Mouse (Mus musculus) G1E (cell line): Measurements from ENCODE around the gene Traf6. TPM values are rescaled to one million over a fixed set of nuclear protein-coding genes. Genes with fewer than 3 reads are reported as not detected.
A peak's percentile ranks its signal among the peaks of the same experiment; 100 is the strongest.

Experiments
- ATAC-seq: 2 replicates; pipeline ENCODE4 v1.8.0; 2016; ENCODE audit warnings: mild to moderate bottlenecking; ENCODE audit not compliant: insufficient number of reproducible peaks, poor library complexity, low FRiP score, severe bottlenecking; ENCODE audit errors: extremely low read depth
- DNase-seq: peaks from one replicate; pipeline ENCODE4 v3.0.0; 2012; ENCODE audit warnings: low spot score
- H3K27me3 ChIP-seq: 2 replicates; pipeline ENCODE4 v1.6.1; 2012; ENCODE audit warnings: mild to moderate bottlenecking, low read length, inconsistent platforms; ENCODE audit not compliant: insufficient read depth
- H3K36me3 ChIP-seq: replicated peaks from 2 replicates; pipeline ENCODE3; 2012; ENCODE audit warnings: mild to moderate bottlenecking, inconsistent platforms
- H3K4me1 ChIP-seq: 2 replicates; pipeline ENCODE4 v1.6.1; 2012; ENCODE audit warnings: low read depth, low read length, inconsistent platforms, mixed read lengths; ENCODE audit not compliant: insufficient read depth
- H3K4me3 ChIP-seq: 2 replicates; pipeline ENCODE4 v1.5.1; 2012; ENCODE audit warnings: low read depth, mild to moderate bottlenecking, inconsistent platforms, low read length, moderate library complexity, mixed read lengths
- H3K9me3 ChIP-seq: replicated peaks from 2 replicates; pipeline ENCODE4 v1.6.1; 2012; ENCODE audit warnings: inconsistent platforms
- CTCF ChIP-seq: IDR thresholded peaks from 2 replicates; pipeline ENCODE4 v1.5.1; 2012; ENCODE audit warnings: low read depth, low read length, inconsistent platforms, mixed read lengths
- GATA1 ChIP-seq: IDR thresholded peaks from 2 replicates; pipeline ENCODE4 v1.6.1; 2012; ENCODE audit warnings: borderline replicate concordance, low read length, inconsistent platforms, mixed read lengths
- GATA2 ChIP-seq: IDR thresholded peaks from 2 replicates; pipeline ENCODE4 v1.6.1; 2012; ENCODE audit warnings: low read depth, low read length, inconsistent platforms, borderline replicate concordance
- POLR2AphosphoS5 ChIP-seq: IDR thresholded peaks from 2 replicates; pipeline ENCODE4 v1.6.1; 2012; ENCODE audit warnings: low read depth, low read length, inconsistent platforms; ENCODE audit not compliant: insufficient replicate concordance
- TAL1 ChIP-seq: conservative IDR thresholded peaks from 2 replicates; pipeline ENCODE4 v1.6.1; 2012; ENCODE audit warnings: low read depth, low read length, inconsistent platforms, mixed read lengths
- polyA plus RNA-seq: library from polyadenylated mRNA; stranded (reverse); fragments of >175 nt; gene quantifications from 2 replicates; pipeline ENCODE4 v1.2.3, GENCODE M21; 2012
- total RNA-seq, 2 experiments: library from RNA; stranded (forward) in 1 of 2; stranded (reverse) in 1 of 2; fragments of 200-1000 nt in 1 of 2; fragments of >200 nt in 1 of 2; fragmentation: Nextera tagmentation in 1 of 2; gene quantifications; 2 replicates each; pipeline ENCODE4 v1.2.3; 2014 to 2017

The Traf6 gene
- total RNA-seq (2014; fragmentation: Nextera tagmentation), result 67.1 and 68.3 TPM in 2 replicates
- total RNA-seq (2017), result 26.1 and 26.6 TPM in 2 replicates
- 2.3 and 3.0 TPM in 2 replicates for polyA plus RNA-seq

DNA sequence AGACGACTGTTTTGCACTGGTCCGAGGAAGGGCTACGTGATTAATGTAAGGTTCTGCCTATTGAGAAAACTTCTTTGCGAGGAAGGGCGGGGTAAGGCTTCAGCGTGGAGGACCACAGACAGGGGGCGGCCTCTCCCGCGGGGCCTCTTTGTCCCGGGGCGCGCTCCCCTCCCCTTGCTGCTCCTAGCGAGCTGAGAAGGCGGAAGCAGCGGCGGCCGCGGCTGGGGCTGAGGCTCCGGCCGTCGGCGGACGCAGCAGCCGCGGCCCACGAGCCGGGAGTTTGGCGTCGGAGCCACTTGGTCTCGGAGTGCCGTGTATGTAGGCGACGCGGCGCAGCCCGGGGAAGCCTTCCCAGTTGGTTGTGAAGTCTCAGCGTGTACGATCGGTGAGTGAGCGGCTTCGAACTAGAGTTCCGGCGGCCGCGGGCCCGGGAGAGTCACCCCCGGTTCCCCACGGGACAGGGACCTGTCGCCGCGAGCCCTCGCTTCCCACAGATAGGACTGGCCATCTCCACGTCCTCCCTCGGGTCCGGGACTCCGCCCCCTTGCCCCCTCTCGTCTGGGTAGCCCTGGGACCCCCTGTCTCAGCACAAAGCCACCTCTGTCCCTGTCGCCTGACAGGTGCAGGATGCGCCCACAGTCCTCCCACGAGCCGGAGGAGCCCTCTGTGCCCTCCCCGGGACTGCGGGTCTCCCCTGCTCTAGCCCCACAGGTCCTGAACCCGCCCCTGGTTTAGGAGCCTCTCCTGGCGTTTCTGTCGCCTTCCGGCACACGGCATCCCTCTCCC is at the start of gene Traf6:
TSS of gene Traf6 (plus strand) at position 194 of the 786 bp plus-strand sequence.
- H3K36me3 ChIP-seq, result peaks cover 26% of the 10 kb centered on the region
- peaks cover 23% of the 10 kb centered on the region for H3K4me1 ChIP-seq
- peak; percentile 97 for ATAC-seq
- peak; percentile 75 for DNase-seq
- TF ChIP-seq CTCF, result no peak
- no peak for TF ChIP-seq GATA1
- no peak for TF ChIP-seq GATA2
- no peak for TF ChIP-seq POLR2AphosphoS5
- no peak for TF ChIP-seq TAL1
- H3K4me3 ChIP-seq, result peak within 1 kb of the TSS; percentile 99
- no peaks in the 10 kb centered on the region for H3K9me3 ChIP-seq
- peaks cover 14% of the 10 kb centered on the region for H3K27me3 ChIP-seq

- H3K27me3 ChIP-seq, result no peaks in the 10 kb centered on the region
- TF ChIP-seq GATA1 (no peak), POLR2AphosphoS5 (no peak), TAL1 (no peak), CTCF (no peak), GATA2 (no peak)
Observed at GRCm38 (mm10) chr2:101638979-101639839, 39.0 kb upstream of the Traf6 start.

GRCm38 (mm10) chr2:101639840-101640350 is 38.3 kb upstream of the Traf6 start:
- Histone ChIP-seq H3K36me3 (no peaks in the 10 kb centered on the region), H3K4me3 (no peak overlapping the region), H3K9me3 (no peaks in the 10 kb centered on the region), H3K27me3 (no peaks in the 10 kb centered on the region), H3K4me1 (no peaks in the 10 kb centered on the region)
- TF ChIP-seq GATA2 (no peak), GATA1 (no peak), POLR2AphosphoS5 (no peak), TAL1 (no peak), CTCF (no peak)
- ATAC-seq (no peak), DNase-seq (no peak)

More at GRCm38 (mm10) chr2:101638979-101639839, 39.0 kb upstream of the Traf6 start:
- H3K4me1 ChIP-seq, result no peaks in the 10 kb centered on the region
- H3K9me3 ChIP-seq, result no peaks in the 10 kb centered on the region
- no peaks in the 10 kb centered on the region for H3K36me3 ChIP-seq
- DNase-seq, result no peak
- ATAC-seq, result no peak
- no peak overlapping the region for H3K4me3 ChIP-seq

GRCm38 (mm10) chr2:101645841-101646240 is 32.4 kb upstream of the Traf6 start:
- H3K36me3 ChIP-seq, result no peaks in the 10 kb centered on the region
- peaks cover 9% of the 10 kb centered on the region for H3K4me1 ChIP-seq
- TF ChIP-seq POLR2AphosphoS5 (no peak), TAL1 (no peak), GATA2 (no peak), CTCF (no peak), GATA1 (no peak)
- no peaks in the 10 kb centered on the region for H3K9me3 ChIP-seq
- peaks cover 10% of the 10 kb centered on the region for H3K27me3 ChIP-seq
- no peak for ATAC-seq
- no peak overlapping the region for H3K4me3 ChIP-seq
- DNase-seq, result no peak

DNA sequence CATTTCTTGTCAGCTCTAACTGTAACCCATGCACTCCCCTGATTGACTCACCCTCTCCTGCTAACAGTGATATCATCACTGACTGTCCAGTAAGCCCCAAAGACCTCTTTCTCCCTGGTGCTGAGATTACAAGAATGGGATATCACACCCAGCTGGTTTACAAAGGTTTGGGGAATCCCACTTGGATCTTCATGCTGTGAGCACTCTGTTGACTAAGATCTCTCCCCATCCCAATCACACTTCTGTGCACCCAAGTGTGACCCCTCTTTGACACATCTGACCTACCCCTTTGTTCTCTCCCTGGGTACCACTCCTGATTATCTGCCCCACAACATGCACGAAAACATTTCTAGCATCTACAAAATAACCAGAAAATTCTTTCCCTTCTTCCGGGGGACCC is 29.9 kb upstream of the Traf6 start:
- ATAC-seq, result no peak
- TF ChIP-seq POLR2AphosphoS5, result no peak
- TF ChIP-seq CTCF, result no peak
- no peak for TF ChIP-seq GATA2
- TF ChIP-seq GATA1, result no peak
- TF ChIP-seq TAL1, result no peak
- no peaks in the 10 kb centered on the region for H3K36me3 ChIP-seq
- H3K9me3 ChIP-seq, result no peaks in the 10 kb centered on the region
- peaks cover 10% of the 10 kb centered on the region for H3K27me3 ChIP-seq
- no peak overlapping the region for H3K4me3 ChIP-seq
- DNase-seq, result no peak
- peaks cover 24% of the 10 kb centered on the region for H3K4me1 ChIP-seq
